Mouse (Mus musculus) telencephalon, adult 2 months (tissue): ENCODE measurements around the gene Slc6a13.

Experiments
- DNase-seq: peaks from one replicate; pipeline ENCODE4 v3.0.0-alpha.2; 2011; ENCODE audit warnings: low read depth, low spot score

Gene Slc6a13

GRCm38 (mm10) chr6:121376159-121376558, 76.1 kb downstream of the Slc6a13 start:
- no peak for DNase-seq

GRCm38 (mm10) chr6:121378256-121378655, 78.2 kb downstream of the Slc6a13 start:
- DNase-seq, result no peak

- no peak for DNase-seq
These were observed 80.5 kb downstream of the Slc6a13 start for GRCm38 (mm10) chr6:121380576-121380975.

- no peak for DNase-seq
These were observed 82.0 kb downstream of the Slc6a13 start for GRCm38 (mm10) chr6:121382071-121382470.

- no peak for DNase-seq
These were observed 85.4 kb downstream of the Slc6a13 start for GRCm38 (mm10) chr6:121385397-121385796.
